Mouse (Mus musculus): ENCODE measurements around the gene Hist1h4c.

DNA sequence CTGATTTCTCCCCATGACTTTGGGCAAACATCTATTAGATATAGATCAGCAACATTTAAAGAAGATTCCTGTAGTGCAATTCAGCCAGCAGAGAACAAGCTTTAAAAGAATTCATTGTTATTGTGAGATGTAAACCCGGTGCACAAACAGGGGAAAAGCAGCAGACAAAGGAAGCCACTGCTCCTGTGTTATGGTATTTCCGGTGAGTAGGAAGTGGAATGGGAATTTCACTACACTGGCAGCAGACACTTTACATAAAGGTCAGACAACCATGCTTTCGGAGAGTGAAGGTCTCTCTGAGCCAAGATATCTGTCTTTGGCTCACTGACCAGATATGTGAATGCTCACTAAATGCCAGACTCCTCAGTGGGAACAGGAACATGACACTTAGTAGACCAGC, 35.7 kb downstream of the Hist1h4c start:
- TF ChIP-seq GATA1 (IDR thresholded peaks at IDR 0.05; ENCODE audit: low read length): no peak
- TF ChIP-seq TAL1 (IDR thresholded peaks at IDR 0.05; ENCODE audit: low read length): no peak

All from erythroblast, embryonic 14.5 days (primary cell).